Mouse (Mus musculus) heart, embryonic 16.5 days (tissue): ENCODE results near the gene D330045A20Rik. TPM values are rescaled to one million over a fixed set of nuclear protein-coding genes. Genes with fewer than 3 reads are reported as not detected.
"Not testable (repeated sequence)": the region's sequence is repeated elsewhere in the genome, so short reads cannot be mapped to it uniquely, and the experiment has no call there.

ENCODE experiments used
- ATAC-seq: fragments of 200-750 bp; cut with Nextera tagmentation; replicated peaks from 2 replicates; pipeline ENCODE4 v1.8.0; 2017; ENCODE audit warnings: moderate number of reproducible peaks; ENCODE audit not compliant: insufficient read depth, low FRiP score; ENCODE audit errors: extremely low read depth
- H3K27ac ChIP-seq: fragments of 300-500 bp; sonication (generic); 2 replicates; pipeline ENCODE4 v1.5.1; 2014; ENCODE audit warnings: mild to moderate bottlenecking, low read length, control low read depth, moderate library complexity
- H3K27me3 ChIP-seq: fragments of 300-500 bp; sonication (generic); 2 replicates; pipeline ENCODE4 v1.6.1; 2014; ENCODE audit warnings: low read length, mixed read lengths; ENCODE audit not compliant: control insufficient read depth, insufficient read depth
- H3K36me3 ChIP-seq: fragments of 300-500 bp; sonication (generic); 2 replicates; pipeline ENCODE4 v1.6.1; 2014; ENCODE audit not compliant: control insufficient read depth, insufficient read depth
- H3K4me1 ChIP-seq: fragments of 300-500 bp; sonication (generic); 2 replicates; pipeline ENCODE4 v1.6.1; 2014; ENCODE audit warnings: low read length, mixed read lengths; ENCODE audit not compliant: control insufficient read depth, insufficient read depth
- H3K4me2 ChIP-seq: fragments of 300-500 bp; sonication (generic); 2 replicates; pipeline ENCODE4 v1.6.1; 2014; ENCODE audit warnings: low read depth, mild to moderate bottlenecking, control low read depth, low read length
- H3K4me3 ChIP-seq: fragments of 300-500 bp; sonication (generic); 2 replicates; pipeline ENCODE4 v1.5.1; 2014; ENCODE audit warnings: mild to moderate bottlenecking, control low read depth, low read length
- H3K9ac ChIP-seq: fragments of 300-500 bp; sonication (generic); 2 replicates; pipeline ENCODE4 v1.6.1; 2014; ENCODE audit warnings: low read length, control low read depth
- H3K9me3 ChIP-seq: fragments of 300-500 bp; sonication (generic); replicated peaks from 2 replicates; pipeline ENCODE4 v1.6.1; 2016; ENCODE audit warnings: low read length; ENCODE audit not compliant: control insufficient read depth
- WGBS: fragments of 180-500 bp; shearing (Covaris S2); extraction: QIAGEN DNeasy Blood & Tissue Kit; methylation state at CpG from one replicate; pipeline ENCODE4 v1.1.7; 2014; 5-methylcytosine and 5-hydroxymethylcytosine counted together
- polyA plus RNA-seq: library from polyadenylated mRNA; unstranded; fragments of >200 nt; fragmentation: Nextera tagmentation; extraction: Ambion mirVana; gene quantifications from 2 replicates; pipeline ENCODE4 v1.2.1, GENCODE M21; 2015

The D330045A20Rik gene
- polyA plus RNA-seq, result 0.86 and 1.1 TPM in 2 replicates

DNA sequence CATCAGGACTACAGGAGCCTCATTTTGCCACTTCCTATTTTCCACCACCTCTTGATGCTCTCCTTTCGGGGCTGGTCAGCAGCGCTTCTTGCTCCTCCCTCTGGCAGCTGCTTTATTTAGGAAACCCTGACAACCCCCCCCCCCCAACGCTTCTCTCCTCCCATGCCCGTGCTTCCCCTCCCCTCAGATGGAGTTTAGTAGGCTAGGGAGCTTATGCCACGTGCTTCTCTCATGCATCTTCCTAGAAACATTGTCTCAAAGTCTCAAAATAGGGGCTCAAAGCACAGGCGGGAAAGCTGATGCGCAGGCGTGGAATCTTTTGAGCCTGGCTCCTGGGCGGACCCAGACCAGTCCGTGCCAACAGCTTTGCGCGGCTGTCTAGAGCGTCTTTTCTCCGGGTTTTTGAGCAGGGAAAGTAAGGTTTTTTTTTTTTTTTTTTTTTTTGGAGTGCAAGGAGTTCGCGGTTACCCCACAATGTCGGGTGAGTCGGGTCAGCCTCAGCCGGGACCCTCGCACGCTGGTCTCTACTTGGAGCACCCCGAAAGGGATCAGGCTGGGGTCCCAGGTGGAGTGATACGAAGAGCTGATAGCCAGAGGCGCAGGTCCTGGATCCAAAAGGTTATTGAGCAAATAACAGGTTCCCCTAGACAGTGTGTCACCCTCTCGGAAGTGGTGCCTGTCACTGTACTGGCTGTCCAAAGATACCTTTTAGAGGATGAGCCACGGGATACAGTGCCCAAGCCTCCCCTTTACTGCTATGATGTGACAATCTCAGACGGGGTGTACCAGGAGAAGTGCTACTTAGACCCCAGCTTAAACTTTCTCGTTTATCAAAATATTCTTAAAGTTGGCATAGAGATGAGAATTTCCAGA, at the start of gene D330045A20Rik:
D330045A20Rik (plus strand) TSS at position 346 of the 873 bp plus-strand sequence.
- Histone ChIP-seq H3K9ac (peak within 1 kb of the TSS; percentile 38; the same call in 1 of the 2 replicates), H3K4me3 (peak within 1 kb of the TSS; percentile 51)
- WGBS, result 17% methylated on average over 27 of the region's 28 CpGs

GRCm38 (mm10) chrX:139432550-139432949, 47.6 kb upstream of the D330045A20Rik start:
- H3K9ac ChIP-seq, result no peak overlapping the region
- no peaks in the 10 kb centered on the region for H3K36me3 ChIP-seq
- no peaks in the 10 kb centered on the region for H3K27me3 ChIP-seq
- no peak overlapping the region for H3K27ac ChIP-seq
- H3K9me3 ChIP-seq, result no peaks in the 10 kb centered on the region
- H3K4me3 ChIP-seq, result no peak overlapping the region
- no peak overlapping the region for H3K4me2 ChIP-seq
- no peak for ATAC-seq
- no peaks in the 10 kb centered on the region for H3K4me1 ChIP-seq
- 64% methylated on average over 2 of the region's 2 CpGs for WGBS

More for the DNA sequence above, at the start of gene D330045A20Rik:
- ATAC-seq, result no peak
- peak within 1 kb of the TSS; percentile 71 for H3K4me2 ChIP-seq
- no peaks in the 10 kb centered on the region for H3K9me3 ChIP-seq
- H3K27ac ChIP-seq, result no peak within 1 kb of the TSS
- H3K4me1 ChIP-seq, result no peaks in the 10 kb centered on the region
- no peaks in the 10 kb centered on the region for H3K27me3 ChIP-seq
- H3K36me3 ChIP-seq, result no peaks in the 10 kb centered on the region

GRCm38 (mm10) chrX:139435202-139435601, 45.0 kb upstream of the D330045A20Rik start:
- no peak for ATAC-seq
- 59% methylated on average over 2 of the region's 2 CpGs for WGBS
- Histone ChIP-seq H3K9me3 (no peaks in the 10 kb centered on the region), H3K4me3 (no peak overlapping the region), H3K4me2 (no peak overlapping the region), H3K9ac (no peak overlapping the region), H3K4me1 (no peaks in the 10 kb centered on the region), H3K27ac (no peak overlapping the region), H3K27me3 (no peaks in the 10 kb centered on the region), H3K36me3 (no peaks in the 10 kb centered on the region)

DNA sequence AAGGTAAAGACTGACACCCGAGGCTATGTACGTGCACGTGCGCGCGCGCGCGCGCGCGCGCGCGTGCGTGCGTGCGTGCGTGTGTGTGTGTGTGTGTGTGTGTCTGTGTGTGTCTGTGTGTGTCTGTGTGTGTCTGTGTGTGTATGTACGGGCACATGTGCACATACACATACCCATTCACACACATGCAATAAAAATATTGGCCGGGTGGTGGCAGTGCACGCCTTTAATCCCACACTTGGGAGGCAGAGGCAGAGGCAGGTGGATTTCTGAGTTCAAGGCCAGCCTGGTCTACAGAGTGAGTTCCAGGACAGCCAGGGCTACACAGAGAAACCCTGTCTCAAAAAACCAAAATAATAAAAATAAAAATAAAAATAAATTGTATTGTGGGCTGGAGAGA, 39.1 kb upstream of the D330045A20Rik start:
- H3K9ac ChIP-seq, H3K4me3 ChIP-seq, H3K9me3 ChIP-seq, H3K27ac ChIP-seq, H3K27me3 ChIP-seq, H3K4me1 ChIP-seq, ATAC-seq, H3K4me2 ChIP-seq, H3K36me3 ChIP-seq: not testable (repeated sequence)
- WGBS, result 92% methylated on average over 22 of the region's 22 CpGs

GRCm38 (mm10) chrX:139456812-139457211, 23.4 kb upstream of the D330045A20Rik start:
- Histone ChIP-seq H3K36me3 (no peaks in the 10 kb centered on the region), H3K9me3 (no peaks in the 10 kb centered on the region), H3K9ac (no peak overlapping the region), H3K27ac (no peak overlapping the region), H3K4me1 (no peaks in the 10 kb centered on the region), H3K4me3 (no peak overlapping the region), H3K27me3 (no peaks in the 10 kb centered on the region), H3K4me2 (no peak overlapping the region)
- ATAC-seq, result no peak
- WGBS, result 39% methylated on average over 2 of the region's 2 CpGs

GRCm38 (mm10) chrX:139482083-139482482, 1.9 kb downstream of the D330045A20Rik start:
- H3K4me1 ChIP-seq, result no peaks in the 10 kb centered on the region
- no peak overlapping the region for H3K9ac ChIP-seq
- H3K4me3 ChIP-seq, result no peak overlapping the region
- no peak for ATAC-seq
- H3K36me3 ChIP-seq, result no peaks in the 10 kb centered on the region
- H3K27me3 ChIP-seq, result no peaks in the 10 kb centered on the region
- H3K9me3 ChIP-seq, result no peaks in the 10 kb centered on the region
- H3K27ac ChIP-seq, result no peak overlapping the region
- WGBS, result 53% methylated on average over 7 of the region's 7 CpGs
- no peak overlapping the region for H3K4me2 ChIP-seq

- H3K4me2 ChIP-seq, result no peak overlapping the region
- no peak overlapping the region for H3K9ac ChIP-seq
- H3K4me1 ChIP-seq, result no peaks in the 10 kb centered on the region
- H3K27ac ChIP-seq, result no peak overlapping the region
- WGBS, result 73% methylated on average over 1 of the region's 1 CpGs
- no peaks in the 10 kb centered on the region for H3K9me3 ChIP-seq
- ATAC-seq, result no peak
- H3K36me3 ChIP-seq, result no peaks in the 10 kb centered on the region
- H3K4me3 ChIP-seq, result no peak overlapping the region
- no peaks in the 10 kb centered on the region for H3K27me3 ChIP-seq
Measured at GRCm38 (mm10) chrX:139484974-139485373, 4.8 kb downstream of the D330045A20Rik start.

- no peak overlapping the region for H3K4me3 ChIP-seq
- no peaks in the 10 kb centered on the region for H3K27me3 ChIP-seq
- H3K4me2 ChIP-seq, result no peak overlapping the region
- WGBS, result 80% methylated on average over 2 of the region's 2 CpGs
- H3K9me3 ChIP-seq, result no peaks in the 10 kb centered on the region
- no peaks in the 10 kb centered on the region for H3K4me1 ChIP-seq
- H3K27ac ChIP-seq, result no peak overlapping the region
- ATAC-seq, result no peak
- H3K9ac ChIP-seq, result no peak overlapping the region
- no peaks in the 10 kb centered on the region for H3K36me3 ChIP-seq
Measured at GRCm38 (mm10) chrX:139516156-139516555, 36.0 kb downstream of the D330045A20Rik start.

DNA sequence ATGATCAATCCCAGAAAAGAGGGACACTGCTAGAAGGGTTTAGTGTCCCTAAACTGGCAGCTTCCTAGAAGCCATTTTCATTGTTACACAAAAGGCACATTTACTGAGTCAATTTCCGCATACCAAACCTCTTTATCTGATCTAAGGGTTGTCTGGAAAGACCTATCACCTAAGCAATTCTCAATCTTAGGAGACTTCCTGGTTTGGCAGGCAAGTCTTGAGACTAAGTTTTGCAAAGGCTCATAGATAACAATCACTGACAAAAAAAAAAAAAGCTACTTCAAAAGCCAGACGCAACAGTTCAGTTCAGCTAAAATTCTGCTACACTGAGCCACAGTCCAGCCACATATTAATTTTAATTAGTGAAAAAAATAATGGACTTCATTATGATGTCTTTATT, 39.1 kb downstream of the D330045A20Rik start:
- WGBS, result 73% methylated on average over 2 of the region's 2 CpGs
- H3K27ac ChIP-seq, result no peak overlapping the region
- H3K36me3 ChIP-seq, result no peaks in the 10 kb centered on the region
- H3K9me3 ChIP-seq, result no peaks in the 10 kb centered on the region
- H3K4me1 ChIP-seq, result no peaks in the 10 kb centered on the region
- no peak overlapping the region for H3K4me2 ChIP-seq
- ATAC-seq, result no peak
- no peaks in the 10 kb centered on the region for H3K27me3 ChIP-seq
- no peak overlapping the region for H3K4me3 ChIP-seq
- no peak overlapping the region for H3K9ac ChIP-seq
